Mouse (Mus musculus): Measurements from ENCODE around the gene Agps. TPM values are rescaled to one million over a fixed set of nuclear protein-coding genes. Genes with fewer than 3 reads are reported as not detected.

The Agps gene
- total and polyA plus RNA-seq, 3 experiments, result 1.7 to 36.9 (median 28.7) TPM

GRCm38 (mm10) chr2:75828931-75829610 is 2.9 kb upstream of the Agps start:
- no peak for DNase-seq

GRCm38 (mm10) chr2:75830233-75830632 is 1.7 kb upstream of the Agps start:
- DNase-seq, result no peak

GRCm38 (mm10) chr2:75832781-75833180 is 804 bp downstream of the Agps start:
- no peak for DNase-seq

GRCm38 (mm10) chr2:75834492-75834891 is 2.5 kb downstream of the Agps start:
- DNase-seq, result no peak

DNA sequence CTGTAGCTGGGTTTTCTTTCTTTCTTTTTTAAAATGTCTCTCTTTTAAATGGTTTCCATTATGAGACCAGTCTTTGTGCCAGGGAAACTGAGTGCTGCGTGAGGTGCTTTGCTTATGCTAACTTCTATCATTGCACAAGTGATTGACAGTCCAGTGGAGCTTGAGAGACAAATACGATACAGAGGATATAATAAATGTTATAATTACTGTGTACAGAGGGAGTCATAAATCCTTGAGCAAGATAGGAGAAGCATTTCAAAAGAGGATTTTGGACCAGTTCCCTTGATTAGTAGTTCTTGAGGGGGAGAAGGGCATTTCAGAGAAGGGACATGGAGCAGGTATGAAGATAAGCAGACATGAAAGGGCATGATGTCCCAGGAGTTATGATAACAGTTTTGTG is 10.3 kb downstream of the Agps start:
- no peak for DNase-seq

- no peak for DNase-seq
These were observed 15.7 kb downstream of the Agps start for GRCm38 (mm10) chr2:75847708-75848107.

GRCm38 (mm10) chr2:75852483-75852882 is 20.5 kb downstream of the Agps start:
- no peak for DNase-seq

DNA sequence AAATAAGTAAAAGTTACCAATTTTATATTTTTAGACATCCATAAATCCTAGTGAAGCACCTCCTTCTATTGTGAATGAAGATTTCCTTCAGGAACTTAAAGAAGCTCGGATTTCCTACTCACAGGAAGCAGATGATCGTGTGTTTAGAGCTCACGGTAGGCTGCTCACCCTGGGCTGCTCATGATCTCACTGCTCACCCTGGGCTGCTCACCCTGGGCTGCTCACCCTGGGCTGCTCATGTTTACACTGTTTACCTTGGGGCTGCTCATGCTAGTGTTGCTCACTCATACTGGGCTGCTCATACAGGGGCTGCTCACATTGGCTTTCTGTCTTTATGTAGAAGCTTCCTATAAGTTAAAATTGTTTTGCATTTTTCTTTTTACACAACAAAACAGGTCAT is 22.2 kb downstream of the Agps start:
- no peak for DNase-seq

DNA sequence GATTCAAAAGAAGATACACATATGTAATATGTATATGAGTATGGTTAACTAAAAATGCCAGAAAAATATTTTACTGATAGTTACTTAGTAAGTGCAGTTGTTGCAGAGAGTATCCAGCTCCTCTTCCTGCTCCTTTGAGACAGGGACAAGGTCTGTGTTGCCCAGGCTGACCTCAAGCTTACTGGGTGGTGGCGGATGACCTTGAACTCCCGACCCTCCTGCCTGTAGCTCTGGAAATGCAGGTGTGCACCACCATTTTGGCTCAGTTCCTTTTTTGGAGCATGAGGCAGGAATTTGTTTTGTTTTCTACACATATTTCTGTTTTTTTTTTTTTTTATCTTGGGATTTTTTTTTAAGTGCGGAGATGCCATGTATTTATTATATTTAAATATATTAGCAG is 29.1 kb downstream of the Agps start:
- DNase-seq, result peak; percentile 8

GRCm38 (mm10) chr2:75869604-75870003 is 37.6 kb downstream of the Agps start:
- DNase-seq, result no peak

GRCm38 (mm10) chr2:75874008-75874559 is 42.1 kb downstream of the Agps start:
- no peak for DNase-seq

- DNase-seq, result peak; percentile 10
These were observed 47.8 kb downstream of the Agps start for GRCm38 (mm10) chr2:75879791-75880190.

DNA sequence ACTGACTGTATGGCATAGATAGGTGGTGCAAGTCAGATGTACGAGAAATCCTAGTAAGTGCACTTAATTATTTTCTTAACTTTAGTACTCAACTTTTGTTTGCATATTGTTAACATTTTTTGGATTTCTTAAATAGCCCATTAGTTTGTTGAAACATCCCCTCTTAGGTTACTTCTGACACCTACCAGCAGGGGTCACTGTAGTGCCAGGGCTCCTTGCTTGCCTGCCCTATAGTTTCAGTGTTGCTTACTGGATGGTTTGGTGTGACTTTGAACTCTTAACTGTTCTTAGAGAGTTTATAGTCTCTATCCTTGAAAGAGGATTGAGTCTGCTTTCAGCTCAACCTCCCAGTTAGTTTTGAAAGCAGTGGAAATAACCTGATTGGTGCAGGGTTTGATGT is 51.6 kb downstream of the Agps start:
- DNase-seq, result peak; percentile 75

DNA sequence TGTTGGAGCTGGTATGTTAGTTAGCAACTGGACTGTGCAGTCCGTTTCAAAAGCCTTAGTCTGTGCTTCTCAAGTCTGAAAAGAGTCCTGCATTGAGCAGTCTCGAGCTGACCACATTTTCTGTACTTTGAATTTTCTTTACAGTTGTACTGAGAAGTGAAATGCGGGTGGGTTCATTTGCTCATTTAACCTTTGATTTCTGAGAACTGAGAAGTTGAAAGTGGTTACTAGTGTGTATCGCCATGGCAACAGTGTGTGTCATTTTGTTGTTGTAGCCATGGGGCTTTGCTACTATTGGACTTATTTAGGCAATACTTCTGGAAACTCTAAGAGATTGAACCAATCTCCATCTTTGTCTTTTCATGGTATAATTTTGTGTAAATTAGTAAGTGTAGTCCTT is 60.0 kb downstream of the Agps start:
- DNase-seq, result peak; percentile 33

GRCm38 (mm10) chr2:75895711-75896110 is 63.7 kb downstream of the Agps start:
- no peak for DNase-seq

DNA sequence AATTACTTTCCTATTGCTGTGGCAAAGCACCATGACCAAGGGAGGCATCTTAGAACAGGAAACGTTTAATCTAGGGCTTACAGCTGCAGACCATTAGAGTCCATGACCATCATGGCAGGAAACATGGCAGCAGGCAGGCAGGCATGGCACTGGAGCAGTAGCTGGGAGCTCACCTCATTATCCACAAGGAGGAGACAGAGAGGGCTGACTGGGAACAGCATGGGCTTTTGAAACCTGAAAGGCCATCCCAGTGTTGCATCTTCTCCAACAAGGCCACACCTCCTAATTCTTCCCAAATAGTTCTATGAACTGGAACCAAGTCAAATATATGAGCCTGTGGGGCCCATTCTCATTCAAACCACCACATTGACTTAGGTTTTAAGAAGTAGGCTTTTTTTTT is 68.3 kb downstream of the Agps start:
- no peak for DNase-seq

GRCm38 (mm10) chr2:75901869-75902268 is 69.9 kb downstream of the Agps start:
- DNase-seq, result no peak

DNA sequence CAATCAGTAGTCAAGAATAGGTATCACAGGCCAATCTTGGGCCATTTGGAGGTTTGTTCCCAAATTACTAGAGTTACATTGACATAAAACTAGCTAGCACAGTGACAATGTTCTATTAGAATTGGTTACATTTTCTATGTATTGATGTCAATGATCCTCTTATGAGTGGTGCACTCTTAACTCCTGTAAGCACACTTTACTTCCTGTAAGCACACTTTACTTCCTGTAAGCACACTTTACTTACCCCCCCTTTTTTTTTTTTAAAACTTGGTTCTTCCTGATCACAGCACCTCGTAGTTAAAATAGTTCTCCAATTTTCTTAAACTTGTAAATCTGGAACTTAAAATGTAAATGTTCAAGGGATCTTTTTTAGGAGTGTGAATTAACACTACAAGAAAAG is 75.2 kb downstream of the Agps start:
- DNase-seq, result no peak

DNA sequence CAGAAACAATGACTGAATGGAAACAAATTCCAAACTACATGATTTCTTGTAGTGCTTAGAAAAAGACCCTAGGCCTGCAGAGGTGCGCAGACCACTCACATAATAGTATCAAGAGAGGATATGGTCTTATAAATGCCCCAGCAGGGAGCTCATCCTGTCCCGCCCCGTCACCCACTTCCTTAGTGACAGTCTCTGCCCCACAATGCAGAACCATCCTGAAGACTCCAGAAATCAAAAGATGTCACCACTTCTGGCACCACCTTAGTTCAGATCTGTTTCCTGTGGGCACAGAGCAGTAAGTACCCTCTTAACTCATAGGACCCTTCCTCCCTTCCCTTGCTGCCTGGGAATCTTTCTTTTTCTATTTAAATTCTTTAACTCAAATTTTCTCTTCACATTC is 83.1 kb downstream of the Agps start:
- DNase-seq, result no peak

GRCm38 (mm10) chr2:75923807-75924340 is 91.9 kb downstream of the Agps start:
- DNase-seq, result no peak

GRCm38 (mm10) chr2:75926061-75926460 is 94.1 kb downstream of the Agps start:
- DNase-seq, result no peak

GRCm38 (mm10) chr2:75928011-75928410 is 96.0 kb downstream of the Agps start:
- DNase-seq, result no peak

- DNase-seq, result no peak
These were observed 97.2 kb downstream of the Agps start for GRCm38 (mm10) chr2:75929141-75929540.
